In genomic region chr13:46532276-46532675, GRCm38 (mm10) we compare ENCODE assay signal across 33 mouse cellular contexts.
"Had no signal": no experiment of that assay in that cellular context is flagged by ENCODE, and none has a peak within 500 bp of the region (broad histone marks: within the 10 kb centered on the region; RNA-seq: fewer than 3 reads in every experiment).

No protein-coding gene starts in this region.

- DNase-seq: heart, postnatal 10 days; heart, postnatal 14 days; heart, postnatal 4 days; kidney, adult 11 months; kidney, adult 18-20 months; kidney, adult 2 months; kidney, adult 8-10 months; kidney, adult 9 months; kidney, postnatal 10 days; kidney, postnatal 14 days; kidney, postnatal 25 days; kidney, postnatal 36 days; kidney, postnatal 4 days; layer of hippocampus, adult 9-11 months; layer of hippocampus, postnatal 36 days had no signal

- H3K27me3 ChIP-seq: heart, embryonic 13.5 days; heart, embryonic 15.5 days; hindbrain, embryonic 13.5 days; hindbrain, embryonic 15.5 days; intestine, embryonic 15.5 days; kidney, embryonic 15.5 days had no signal

- H3K36me3 ChIP-seq: hindbrain, embryonic 10.5 days; hindbrain, embryonic 12.5 days; hindbrain, embryonic 13.5 days; hindbrain, embryonic 15.5 days; intestine, embryonic 15.5 days; kidney, embryonic 15.5 days had no signal

- H3K9me3 ChIP-seq: heart, embryonic 13.5 days; heart, embryonic 15.5 days; hindbrain, embryonic 10.5 days; hindbrain, embryonic 12.5 days; hindbrain, embryonic 13.5 days; hindbrain, embryonic 15.5 days; intestine, embryonic 15.5 days; kidney, embryonic 15.5 days had no signal

- H3K27ac ChIP-seq: heart, embryonic 13.5 days; heart, embryonic 15.5 days; hindbrain, embryonic 12.5 days; hindbrain, embryonic 13.5 days; hindbrain, embryonic 14.5 days; hindbrain, embryonic 15.5 days; hindbrain, postnatal 0 days; intestine, embryonic 15.5 days; kidney, embryonic 15.5 days; kidney, postnatal 0 days; layer of hippocampus, adult 2 months; left cerebral cortex, adult 2 months had no signal

- H3K4me2 ChIP-seq: heart, embryonic 11.5 days; heart, embryonic 13.5 days; heart, embryonic 15.5 days; hindbrain, embryonic 12.5 days; hindbrain, embryonic 13.5 days; hindbrain, embryonic 14.5 days; hindbrain, embryonic 15.5 days; intestine, embryonic 15.5 days; kidney, embryonic 15.5 days had no signal

- H3K9ac ChIP-seq: heart, embryonic 13.5 days; heart, embryonic 15.5 days; hindbrain, embryonic 12.5 days; hindbrain, embryonic 13.5 days; hindbrain, embryonic 14.5 days; hindbrain, embryonic 15.5 days; intestine, embryonic 15.5 days; kidney, embryonic 15.5 days had no signal

- ATAC-seq: hindbrain, embryonic 16.5 days; hindbrain, postnatal 0 days; inflammation-experienced regulatory T-cells, adult 6 months; intestine, embryonic 15.5 days; intestine, embryonic 16.5 days; intestine, postnatal 0 days had no signal

- H3K4me3 ChIP-seq: heart, embryonic 13.5 days; heart, embryonic 15.5 days; hindbrain, embryonic 10.5 days; hindbrain, embryonic 12.5 days; hindbrain, embryonic 13.5 days; hindbrain, embryonic 15.5 days; intestine, embryonic 15.5 days; kidney, embryonic 15.5 days; layer of hippocampus, adult 2 months; left cerebral cortex, adult 2 months had no signal
